Comparison of ENCODE assay signal across 8 mouse cellular contexts in genomic region chrX:137049425-137050225, GRCm38 (mm10). TPM values are rescaled to one million over a fixed set of nuclear protein-coding genes. Genes with fewer than 3 reads are reported as not detected.
DNase-seq lines count a peak whose midpoint lies in the region; ATAC-seq and TF ChIP-seq lines count a peak whose summit lies in the region.

Gene Fam199x, plus strand, starts transcription at chrX:137049594.

- H3K4me1 ChIP-seq in erythroblast, embryonic 14.5 days (ENCODE audit: control insufficient read depth), result peaks cover 15% of the 10 kb centered on the region
- H3K4me1 ChIP-seq in heart, embryonic 12.5 days (replicated peaks), result no peaks in the 10 kb centered on the region
- no peaks in the 10 kb centered on the region for H3K4me1 ChIP-seq in kidney, postnatal 0 days (replicated peaks; ENCODE audit: insufficient read depth, low read length)
- H3K4me1 ChIP-seq in liver, embryonic 15.5 days (replicated peaks), result peaks cover 2% of the 10 kb centered on the region; the same call in 1 of the 2 replicates
- no peaks in the 10 kb centered on the region for H3K4me1 ChIP-seq in neural tube, embryonic 11.5 days (ENCODE audit: control insufficient read depth, insufficient read depth, low read length)
- H3K4me1 ChIP-seq in stomach, embryonic 16.5 days (ENCODE audit: control insufficient read depth, insufficient read depth, low read length), result 0 out of 2 replicates have a peak, but pooled peaks cover 3% of the 10 kb centered on the region

- H3K4me2 ChIP-seq in heart, embryonic 12.5 days, result peak within 1 kb of the TSS; percentile 73
- peak within 1 kb of the TSS; percentile 57 for H3K4me2 ChIP-seq in kidney, postnatal 0 days (ENCODE audit: low read length)
- H3K4me2 ChIP-seq in liver, embryonic 15.5 days, result peak within 1 kb of the TSS; percentile 83
- peak within 1 kb of the TSS; percentile 56 for H3K4me2 ChIP-seq in neural tube, embryonic 11.5 days (ENCODE audit: low read depth)
- peak within 1 kb of the TSS; percentile 64 for H3K4me2 ChIP-seq in stomach, embryonic 16.5 days (ENCODE audit: low read depth, low read length)

- TF ChIP-seq CTCF in brain, embryonic 14.5 days (IDR thresholded peaks at IDR 0.05; ENCODE audit: borderline replicate concordance, extremely low read depth, insufficient read depth, insufficient read length), result peak; percentile 42; the same call in 1 of the 2 replicates
- TF ChIP-seq CTCF in kidney, postnatal 0 days (IDR thresholded peaks at IDR 0.05; ENCODE audit: low read depth), result peak; percentile 61

- no peaks in the 10 kb centered on the region; the same call in 1 of the 2 replicates for H3K9me3 ChIP-seq in erythroblast, embryonic 14.5 days (ENCODE audit: control insufficient read depth, low read length)
- no peaks in the 10 kb centered on the region for H3K9me3 ChIP-seq in heart, embryonic 12.5 days (replicated peaks)
- H3K9me3 ChIP-seq in kidney, postnatal 0 days (replicated peaks; ENCODE audit: low read length), result no peaks in the 10 kb centered on the region
- no peaks in the 10 kb centered on the region for H3K9me3 ChIP-seq in liver, embryonic 15.5 days (replicated peaks)
- no peaks in the 10 kb centered on the region for H3K9me3 ChIP-seq in neural tube, embryonic 11.5 days (ENCODE audit: control insufficient read depth, low read length)
- H3K9me3 ChIP-seq in stomach, embryonic 16.5 days (replicated peaks; ENCODE audit: control insufficient read depth, low read length), result no peaks in the 10 kb centered on the region

- H3K4me3 ChIP-seq in erythroblast, embryonic 14.5 days (replicated peaks), result peak within 1 kb of the TSS; percentile 75
- H3K4me3 ChIP-seq in heart, embryonic 12.5 days, result peak within 1 kb of the TSS; percentile 87
- H3K4me3 ChIP-seq in kidney, postnatal 0 days (replicated peaks; ENCODE audit: low read depth, low read length), result peak within 1 kb of the TSS; percentile 59
- H3K4me3 ChIP-seq in liver, embryonic 15.5 days (replicated peaks), result peak within 1 kb of the TSS; percentile 64
- peak within 1 kb of the TSS; percentile 60 for H3K4me3 ChIP-seq in neural tube, embryonic 11.5 days (ENCODE audit: low read depth, low read length)
- H3K4me3 ChIP-seq in stomach, embryonic 16.5 days (replicated peaks; ENCODE audit: low read length), result peak within 1 kb of the TSS; percentile 67

- ATAC-seq in heart, embryonic 12.5 days (ENCODE audit: insufficient number of reproducible peaks, low FRiP score), result peak; percentile 93
- peak; percentile 96 for ATAC-seq in kidney, postnatal 0 days (replicated peaks; ENCODE audit: low FRiP score, low read depth)
- ATAC-seq in liver, embryonic 15.5 days (ENCODE audit: insufficient read depth), result peak; percentile 90
- peak; percentile 94 for ATAC-seq in neural tube, embryonic 11.5 days (ENCODE audit: insufficient read depth, low FRiP score, low TSS enrichment)
- peak; percentile 92 for ATAC-seq in stomach, embryonic 16.5 days (ENCODE audit: insufficient read depth, low FRiP score)

- H3K9ac ChIP-seq in heart, embryonic 12.5 days, result peak within 1 kb of the TSS; percentile 85
- H3K9ac ChIP-seq in kidney, postnatal 0 days (ENCODE audit: low read depth, low read length), result peak within 1 kb of the TSS; percentile 69
- peak within 1 kb of the TSS; percentile 53 for H3K9ac ChIP-seq in liver, embryonic 15.5 days
- H3K9ac ChIP-seq in neural tube, embryonic 11.5 days (ENCODE audit: low read length), result peak within 1 kb of the TSS; percentile 62
- peak within 1 kb of the TSS; percentile 72 for H3K9ac ChIP-seq in stomach, embryonic 16.5 days (ENCODE audit: low read length)

- peaks cover 11% of the 10 kb centered on the region for H3K27me3 ChIP-seq in erythroblast, embryonic 14.5 days (ENCODE audit: control insufficient read depth)
- 0 out of 2 replicates have a peak, but pooled peaks cover 6% of the 10 kb centered on the region for H3K27me3 ChIP-seq in heart, embryonic 12.5 days (replicated peaks)
- H3K27me3 ChIP-seq in kidney, postnatal 0 days (ENCODE audit: insufficient read depth, low read length), result no peaks in the 10 kb centered on the region
- H3K27me3 ChIP-seq in liver, embryonic 15.5 days, result peaks cover 4% of the 10 kb centered on the region
- H3K27me3 ChIP-seq in neural tube, embryonic 11.5 days (ENCODE audit: control insufficient read depth, insufficient read depth, low read length), result 0 out of 2 replicates have a peak, but pooled peaks cover 4% of the 10 kb centered on the region
- H3K27me3 ChIP-seq in stomach, embryonic 16.5 days (ENCODE audit: control insufficient read depth, insufficient read depth, low read length), result no peaks in the 10 kb centered on the region; the same call in 1 of the 2 replicates

- peak; percentile 52; the same call in 1 of the 2 replicates for TF ChIP-seq POLR2A in brain, embryonic 14.5 days (IDR thresholded peaks at IDR 0.05; ENCODE audit: borderline replicate concordance, extremely low read depth, insufficient read depth, insufficient read length, poor library complexity, severe bottlenecking)

- peak within 1 kb of the TSS; percentile 47; the same call in 1 of the 2 replicates for H3K27ac ChIP-seq in heart, embryonic 12.5 days (ENCODE audit: poor library complexity, severe bottlenecking)
- peak within 1 kb of the TSS; percentile 87 for H3K27ac ChIP-seq in kidney, postnatal 0 days
- H3K27ac ChIP-seq in liver, embryonic 15.5 days (replicated peaks), result no peak within 1 kb of the TSS
- no peak within 1 kb of the TSS for H3K27ac ChIP-seq in neural tube, embryonic 11.5 days (ENCODE audit: low read depth, low read length)
- H3K27ac ChIP-seq in stomach, embryonic 16.5 days (ENCODE audit: low read length), result no peak within 1 kb of the TSS

- no peaks in the 10 kb centered on the region for H3K36me3 ChIP-seq in erythroblast, embryonic 14.5 days (ENCODE audit: control insufficient read depth)
- H3K36me3 ChIP-seq in heart, embryonic 12.5 days, result no peaks in the 10 kb centered on the region
- H3K36me3 ChIP-seq in kidney, postnatal 0 days (ENCODE audit: insufficient read depth, low read length), result no peaks in the 10 kb centered on the region
- H3K36me3 ChIP-seq in liver, embryonic 15.5 days (replicated peaks), result no peaks in the 10 kb centered on the region
- H3K36me3 ChIP-seq in neural tube, embryonic 11.5 days (ENCODE audit: control insufficient read depth, insufficient read depth, low read length), result no peaks in the 10 kb centered on the region
- no peaks in the 10 kb centered on the region for H3K36me3 ChIP-seq in stomach, embryonic 16.5 days (ENCODE audit: control insufficient read depth, insufficient read depth, low read length)

- 8% methylated on average over 48 of the region's 62 CpGs for WGBS in heart, embryonic 12.5 days
- WGBS in kidney, postnatal 0 days, result 22% methylated on average over 54 of the region's 62 CpGs
- WGBS in liver, embryonic 15.5 days (ENCODE audit: insufficient replicate concordance), result 20% methylated on average over 55 of the region's 62 CpGs
- WGBS in neural tube, embryonic 11.5 days, result 18% methylated on average over 21 of the region's 62 CpGs
- 6% methylated on average over 41 of the region's 62 CpGs for WGBS in stomach, embryonic 16.5 days

- peak; percentile 89 for DNase-seq in CD4-positive, CD25-positive, alpha-beta regulatory T cell, adult 2 months (ENCODE audit: low read depth, low spot score)
- peak; percentile 86 for DNase-seq in brain, embryonic 14.5 days (ENCODE audit: low read depth)
- peak; percentile 81 for DNase-seq in kidney, postnatal 0 days (ENCODE audit: low spot score)
- DNase-seq in neural tube, embryonic 11.5 days (ENCODE audit: low spot score), result peak; percentile 81

RNA-seq across cellular contexts. Expression of gene Fam199x, which starts in this region (rescaled TPM):
- polyA plus RNA-seq in brain, embryonic 14.5 days (2012; rRNA removed), result 2.2 and 3.9 TPM in 2 replicates
- polyA plus RNA-seq in erythroblast, embryonic 14.5 days (2012), result under 0.01 TPM in 1 of 2 replicates, not detected in the other
- polyA plus RNA-seq in heart, embryonic 12.5 days (2016; fragmentation: Nextera tagmentation; extraction: Ambion mirVana), result 7.8 and 8.4 TPM in 2 replicates
- polyA plus RNA-seq in kidney, postnatal 0 days (2015; fragmentation: Nextera tagmentation; extraction: Ambion mirVana), result 8.4 and 9.1 TPM in 2 replicates
- 0.78 and 0.90 TPM in 2 replicates for polyA plus RNA-seq in liver, embryonic 15.5 days (2015; fragmentation: Nextera tagmentation; extraction: Ambion mirVana)
- 12.5 and 12.7 TPM in 2 replicates for polyA plus RNA-seq in neural tube, embryonic 11.5 days (2014; fragmentation: Nextera tagmentation; extraction: Ambion mirVana)
- polyA plus RNA-seq in stomach, embryonic 16.5 days (2015; fragmentation: Nextera tagmentation; extraction: Ambion mirVana), result 6.1 and 6.5 TPM in 2 replicates

Comparison
In these comparisons a context has a peak if more than half of its experiments do, and no peak if none do; other contexts are left out.
1. Peak in ATAC-seq, H3K4me3 ChIP-seq, H3K9ac ChIP-seq and H3K4me2 ChIP-seq in liver, embryonic 15.5 days; RNA of the gene not detected or under 1 TPM.
2. H3K27ac ChIP-seq: peak in heart, embryonic 12.5 days (single experiment) and kidney, postnatal 0 days (single experiment); none in liver, embryonic 15.5 days (single experiment), neural tube, embryonic 11.5 days (single experiment) and stomach, embryonic 16.5 days (single experiment).
3. Peak in every context shown above with its lines, with median percentiles within 50 percentile points of each other: DNase-seq, H3K4me3 ChIP-seq, ATAC-seq, H3K4me2 ChIP-seq and H3K9ac ChIP-seq.